Mouse (Mus musculus) forebrain, embryonic 14.5 days (tissue): ENCODE data around the gene Clk3. TPM values are rescaled to one million over a fixed set of nuclear protein-coding genes. Genes with fewer than 3 reads are reported as not detected.

ENCODE experiments used
- ATAC-seq: fragments of 200-750 bp; cut with Nextera tagmentation; 2 replicates; pipeline ENCODE4 v1.8.0; 2017; ENCODE audit warnings: mild to moderate bottlenecking, moderate library complexity
- DNase-seq: peaks from one replicate; pipeline ENCODE4 v3.0.0-alpha.2; 2015; ENCODE audit warnings: low spot score
- H3K27ac ChIP-seq: fragments of 300-500 bp; sonication (generic); 2 replicates; pipeline ENCODE4 v1.5.1; 2014; ENCODE audit warnings: low read depth, mild to moderate bottlenecking, control low read depth, low read length, moderate library complexity
- H3K27me3 ChIP-seq: fragments of 300-500 bp; sonication (generic); replicated peaks from 2 replicates; pipeline ENCODE4 v1.6.1; 2014; ENCODE audit warnings: low read length, control low read depth, mixed read lengths; ENCODE audit not compliant: control insufficient read depth, insufficient read depth
- H3K36me3 ChIP-seq: fragments of 300-500 bp; sonication (generic); 2 replicates; pipeline ENCODE4 v1.6.1; 2014; ENCODE audit warnings: low read length, control low read depth; ENCODE audit not compliant: control insufficient read depth, insufficient read depth
- H3K4me1 ChIP-seq: fragments of 300-500 bp; sonication (generic); 2 replicates; pipeline ENCODE4 v1.6.1; 2014; ENCODE audit warnings: antibody characterized with exemption, low read length, control low read depth; ENCODE audit not compliant: control insufficient read depth, insufficient read depth
- H3K4me2 ChIP-seq: fragments of 300-500 bp; sonication (generic); 2 replicates; pipeline ENCODE4 v1.6.1; 2014; ENCODE audit warnings: mild to moderate bottlenecking, control low read depth, low read length
- H3K4me3 ChIP-seq: fragments of 300-500 bp; sonication (generic); 2 replicates; pipeline ENCODE4 v1.5.1; 2014; ENCODE audit warnings: low read depth, low read length, control low read depth
- H3K9ac ChIP-seq: fragments of 300-500 bp; sonication (generic); 2 replicates; pipeline ENCODE4 v1.6.1; 2014; ENCODE audit warnings: mild to moderate bottlenecking, low read length, control low read depth, moderate library complexity
- H3K9me3 ChIP-seq: fragments of 300-500 bp; sonication (generic); replicated peaks from 2 replicates; pipeline ENCODE4 v1.6.1; 2016; ENCODE audit warnings: low read length, control low read depth, mixed read lengths; ENCODE audit not compliant: control insufficient read depth
- WGBS: fragments of 180-500 bp; shearing (Covaris S2); extraction: QIAGEN DNeasy Blood & Tissue Kit; methylation state at CpG from one replicate; pipeline ENCODE4 v1.1.7; 2014; 5-methylcytosine and 5-hydroxymethylcytosine counted together
- polyA plus RNA-seq: library from polyadenylated mRNA; unstranded; fragments of >200 nt; fragmentation: Nextera tagmentation; extraction: Ambion mirVana; gene quantifications from 2 replicates; pipeline ENCODE4 v1.2.1, GENCODE M21; 2014

Gene Clk3
- polyA plus RNA-seq, 1 experiment from 2014 or later = 94.9 TPM

- no peak overlapping the region for H3K4me2 ChIP-seq
- ATAC-seq = no peak
- no peak overlapping the region for H3K9ac ChIP-seq
- peaks cover 93% of the 10 kb centered on the region for H3K36me3 ChIP-seq
- no peak overlapping the region for H3K4me3 ChIP-seq
- H3K27me3 ChIP-seq = no peaks in the 10 kb centered on the region
- H3K4me1 ChIP-seq = no peaks in the 10 kb centered on the region
- H3K27ac ChIP-seq = no peak overlapping the region
- no peak for DNase-seq
- 67% methylated on average over 1 of the region's 1 CpGs for WGBS
- H3K9me3 ChIP-seq = no peaks in the 10 kb centered on the region
These were observed 16.8 kb downstream of the Clk3 start for GRCm38 (mm10) chr9:57748831-57749230.

- Histone ChIP-seq H3K9ac (no peak overlapping the region), H3K36me3 (peaks cover 87% of the 10 kb centered on the region), H3K9me3 (no peaks in the 10 kb centered on the region), H3K4me2 (no peak overlapping the region), H3K27me3 (no peaks in the 10 kb centered on the region), H3K4me3 (no peak overlapping the region), H3K4me1 (no peaks in the 10 kb centered on the region), H3K27ac (no peak overlapping the region)
- DNase-seq = no peak
- WGBS = 82% methylated on average over 6 of the region's 6 CpGs
- no peak for ATAC-seq
These were observed 17.5 kb downstream of the Clk3 start for GRCm38 (mm10) chr9:57748137-57748536.

- H3K4me2 ChIP-seq = no peak overlapping the region
- H3K4me3 ChIP-seq = no peak overlapping the region
- WGBS = 87% methylated on average over 1 of the region's 1 CpGs
- no peak overlapping the region for H3K9ac ChIP-seq
- H3K27ac ChIP-seq = no peak overlapping the region
- no peak for ATAC-seq
- no peaks in the 10 kb centered on the region for H3K4me1 ChIP-seq
- H3K9me3 ChIP-seq = no peaks in the 10 kb centered on the region
- H3K27me3 ChIP-seq = no peaks in the 10 kb centered on the region
- H3K36me3 ChIP-seq = peaks cover 86% of the 10 kb centered on the region
- DNase-seq = no peak
These were observed 18.6 kb downstream of the Clk3 start for GRCm38 (mm10) chr9:57747067-57747466.

GRCm38 (mm10) chr9:57744462-57745091, 21.1 kb downstream of the Clk3 start:
- DNase-seq (peak; percentile 80), ATAC-seq (peak; percentile 40; the same call in 1 of the 2 replicates)
- Histone ChIP-seq H3K36me3 (peaks cover 83% of the 10 kb centered on the region), H3K4me3 (no peak overlapping the region), H3K4me1 (no peaks in the 10 kb centered on the region), H3K9me3 (no peaks in the 10 kb centered on the region), H3K9ac (no peak overlapping the region), H3K27me3 (no peaks in the 10 kb centered on the region), H3K4me2 (no peak overlapping the region), H3K27ac (no peak overlapping the region)
- 71% methylated on average over 3 of the region's 3 CpGs for WGBS

- Histone ChIP-seq H3K4me3 (no peak overlapping the region), H3K9ac (no peak overlapping the region), H3K4me1 (no peaks in the 10 kb centered on the region), H3K27ac (no peak overlapping the region), H3K27me3 (no peaks in the 10 kb centered on the region), H3K4me2 (no peak overlapping the region), H3K9me3 (no peaks in the 10 kb centered on the region), H3K36me3 (peaks cover 38% of the 10 kb centered on the region)
- no peak for DNase-seq
- WGBS = 91% methylated on average over 5 of the region's 5 CpGs
- no peak for ATAC-seq
These were observed 25.8 kb downstream of the Clk3 start for GRCm38 (mm10) chr9:57739863-57740262.

GRCm38 (mm10) chr9:57733606-57734005, 32.1 kb downstream of the Clk3 start:
- WGBS = 95% methylated on average over 6 of the region's 6 CpGs
- Histone ChIP-seq H3K9me3 (no peaks in the 10 kb centered on the region), H3K9ac (no peak overlapping the region), H3K4me1 (no peaks in the 10 kb centered on the region), H3K4me2 (no peak overlapping the region), H3K27ac (no peak overlapping the region), H3K36me3 (peaks cover 23% of the 10 kb centered on the region), H3K4me3 (no peak overlapping the region), H3K27me3 (no peaks in the 10 kb centered on the region)
- DNase-seq = no peak
- ATAC-seq = no peak

GRCm38 (mm10) chr9:57728312-57728711, 37.3 kb downstream of the Clk3 start:
- DNase-seq (no peak), ATAC-seq (no peak)
- Histone ChIP-seq H3K27ac (no peak overlapping the region), H3K4me1 (no peaks in the 10 kb centered on the region), H3K27me3 (no peaks in the 10 kb centered on the region), H3K4me3 (no peak overlapping the region), H3K9me3 (no peaks in the 10 kb centered on the region), H3K4me2 (no peak overlapping the region), H3K9ac (no peak overlapping the region), H3K36me3 (peaks cover 36% of the 10 kb centered on the region)
- 93% methylated on average over 1 of the region's 1 CpGs for WGBS

GRCm38 (mm10) chr9:57724701-57725100, 41.0 kb downstream of the Clk3 start:
- no peak for ATAC-seq
- no peaks in the 10 kb centered on the region for H3K4me1 ChIP-seq
- no peak overlapping the region for H3K9ac ChIP-seq
- no peak overlapping the region for H3K27ac ChIP-seq
- no peak overlapping the region for H3K4me3 ChIP-seq
- no peaks in the 10 kb centered on the region for H3K9me3 ChIP-seq
- DNase-seq = no peak
- 98% methylated on average over 3 of the region's 3 CpGs for WGBS
- H3K36me3 ChIP-seq = peaks cover 47% of the 10 kb centered on the region
- H3K27me3 ChIP-seq = no peaks in the 10 kb centered on the region
- H3K4me2 ChIP-seq = no peak overlapping the region

- Histone ChIP-seq H3K4me2 (no peak overlapping the region), H3K36me3 (peaks cover 46% of the 10 kb centered on the region), H3K27me3 (no peaks in the 10 kb centered on the region), H3K9me3 (no peaks in the 10 kb centered on the region), H3K4me3 (no peak overlapping the region), H3K4me1 (no peaks in the 10 kb centered on the region), H3K27ac (no peak overlapping the region), H3K9ac (no peak overlapping the region)
- DNase-seq (no peak), ATAC-seq (no peak)
- WGBS = 93% methylated on average over 5 of the region's 5 CpGs
These were observed 41.9 kb downstream of the Clk3 start for GRCm38 (mm10) chr9:57723796-57724195.
